Comparison of ENCODE assay signal across 7 mouse cellular contexts in the genomic region with DNA sequence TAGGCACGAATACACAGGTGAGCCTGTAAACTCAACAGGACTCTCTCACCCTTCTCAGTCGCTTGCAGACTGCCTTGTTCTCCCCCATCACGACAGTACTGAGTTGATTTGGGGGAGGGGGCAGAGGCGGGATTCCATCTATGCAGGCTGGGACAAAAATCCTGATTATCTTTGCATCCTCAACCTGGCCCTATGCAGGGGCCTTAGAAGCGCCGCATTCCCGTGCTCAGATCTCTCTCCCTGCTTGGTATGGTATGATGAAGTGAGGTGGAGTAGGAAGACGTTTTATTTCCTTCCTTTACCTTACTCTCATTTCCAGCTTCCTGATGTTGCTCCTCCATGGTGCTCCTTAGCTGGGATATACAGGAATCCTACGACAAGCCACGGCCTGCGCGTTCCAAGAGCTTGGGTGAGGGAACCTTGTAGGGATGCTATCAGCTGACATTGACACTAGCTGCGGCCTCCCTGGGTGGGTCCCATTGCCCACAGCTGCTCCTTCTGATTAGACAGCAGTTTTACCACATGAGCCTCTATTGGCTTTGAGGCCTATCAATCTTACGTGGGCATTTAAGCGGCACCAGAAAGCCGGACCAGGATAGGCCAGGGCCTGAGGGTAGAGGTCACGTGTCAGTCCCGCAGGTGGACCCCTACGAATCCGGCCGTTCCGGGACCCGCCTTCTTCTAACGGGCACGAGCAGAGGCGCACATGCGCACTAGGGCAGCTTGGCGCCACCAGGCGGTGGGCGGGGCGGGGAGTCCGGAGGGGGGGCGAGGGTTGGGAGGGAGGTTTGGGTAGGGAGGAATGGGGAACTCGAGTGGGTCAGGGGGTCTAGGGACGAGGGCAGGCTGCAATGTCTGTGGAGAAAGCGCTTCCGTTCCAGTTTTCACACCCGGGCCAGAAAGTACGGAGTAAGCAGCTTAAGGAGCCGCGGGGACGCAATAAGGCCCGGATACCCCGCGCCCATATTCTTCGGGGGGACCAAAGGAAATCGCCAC. TPM values are rescaled to one million over a fixed set of nuclear protein-coding genes. Genes with fewer than 3 reads are reported as not detected.
DNase-seq lines count a peak whose midpoint lies in the region; ATAC-seq lines count a peak whose summit lies in the region.

A gene (minus strand): TSS at position 508 of the 996 bp plus-strand sequence.

- H3K9ac ChIP-seq in embryonic facial prominence, embryonic 11.5 days (replicated peaks; ENCODE audit: low read length), result peak within 1 kb of the TSS; percentile 55
- peak within 1 kb of the TSS; percentile 62 for H3K9ac ChIP-seq in limb, embryonic 11.5 days (ENCODE audit: low read length)
- H3K9ac ChIP-seq in midbrain, embryonic 14.5 days (replicated peaks; ENCODE audit: low read length), result peak within 1 kb of the TSS; percentile 70

- ATAC-seq in embryonic facial prominence, embryonic 11.5 days (replicated peaks; ENCODE audit: insufficient number of reproducible peaks, low FRiP score, low TSS enrichment, low read depth), result peak; percentile 99
- peak; percentile 85 for ATAC-seq in granulocyte monocyte progenitor cell, adult 5-6 weeks (replicated peaks; ENCODE audit: poor library complexity, severe bottlenecking)
- ATAC-seq in limb, embryonic 11.5 days (ENCODE audit: insufficient number of reproducible peaks, low FRiP score, low TSS enrichment, low read depth), result peak; percentile 98
- peak; percentile 100 for ATAC-seq in midbrain, embryonic 14.5 days (ENCODE audit: low FRiP score, low TSS enrichment)

- H3K27ac ChIP-seq in embryonic facial prominence, embryonic 11.5 days (replicated peaks; ENCODE audit: low read depth, low read length), result no peak within 1 kb of the TSS
- no peak within 1 kb of the TSS for H3K27ac ChIP-seq in limb, embryonic 11.5 days (replicated peaks; ENCODE audit: low read depth, low read length)
- H3K27ac ChIP-seq in midbrain, embryonic 14.5 days (replicated peaks; ENCODE audit: low read depth, low read length), result peak within 1 kb of the TSS; percentile 80

- WGBS in embryonic facial prominence, embryonic 11.5 days, result 2% methylated on average over 47 of the region's 47 CpGs
- 3% methylated on average over 47 of the region's 47 CpGs for WGBS in limb, embryonic 11.5 days
- WGBS in midbrain, embryonic 14.5 days, result 3% methylated on average over 47 of the region's 47 CpGs

- H3K36me3 ChIP-seq in embryonic facial prominence, embryonic 11.5 days (replicated peaks; ENCODE audit: control insufficient read depth, insufficient read depth, low read depth, low read length), result no peaks in the 10 kb centered on the region
- H3K36me3 ChIP-seq in limb, embryonic 11.5 days (ENCODE audit: control insufficient read depth, insufficient read depth, low read length), result no peaks in the 10 kb centered on the region
- H3K36me3 ChIP-seq in midbrain, embryonic 14.5 days (ENCODE audit: control insufficient read depth, insufficient read depth, low read length), result no peaks in the 10 kb centered on the region

- H3K4me2 ChIP-seq in embryonic facial prominence, embryonic 11.5 days (ENCODE audit: low read depth, low read length), result peak within 1 kb of the TSS; percentile 69
- H3K4me2 ChIP-seq in limb, embryonic 11.5 days (ENCODE audit: low read depth, severe bottlenecking), result peak within 1 kb of the TSS; percentile 65
- peak within 1 kb of the TSS; percentile 66 for H3K4me2 ChIP-seq in midbrain, embryonic 14.5 days (ENCODE audit: low read length)

- DNase-seq in adrenal gland, postnatal 14 days, result peak; percentile 98
- DNase-seq in embryonic facial prominence, embryonic 11.5 days (ENCODE audit: low spot score), result peak; percentile 96
- DNase-seq in kidney, adult 11 months, result peak; percentile 99
- peak; percentile 93 for DNase-seq in limb, embryonic 11.5 days (ENCODE audit: low spot score)
- DNase-seq in midbrain, embryonic 14.5 days, result peak; percentile 99
- peak; percentile 93 to 96 for DNase-seq in spleen, adult 18-20 months

- peak within 1 kb of the TSS; percentile 34 for H3K4me3 ChIP-seq in embryonic facial prominence, embryonic 11.5 days (ENCODE audit: low read depth, low read length)
- H3K4me3 ChIP-seq in limb, embryonic 11.5 days (ENCODE audit: low read depth, low read length), result peak within 1 kb of the TSS; percentile 37
- peak within 1 kb of the TSS; percentile 56 for H3K4me3 ChIP-seq in midbrain, embryonic 14.5 days (replicated peaks; ENCODE audit: low read depth, low read length)

- H3K27me3 ChIP-seq in embryonic facial prominence, embryonic 11.5 days (ENCODE audit: control insufficient read depth, insufficient read depth, low read length), result no peaks in the 10 kb centered on the region
- H3K27me3 ChIP-seq in limb, embryonic 11.5 days (ENCODE audit: control insufficient read depth, insufficient read depth, low read length), result no peaks in the 10 kb centered on the region
- no peaks in the 10 kb centered on the region for H3K27me3 ChIP-seq in midbrain, embryonic 14.5 days (ENCODE audit: control insufficient read depth, insufficient read depth, low read length)

- H3K9me3 ChIP-seq in embryonic facial prominence, embryonic 11.5 days (replicated peaks; ENCODE audit: control insufficient read depth, low read length), result no peaks in the 10 kb centered on the region
- no peaks in the 10 kb centered on the region for H3K9me3 ChIP-seq in limb, embryonic 11.5 days (ENCODE audit: control insufficient read depth, low read length)
- H3K9me3 ChIP-seq in midbrain, embryonic 14.5 days (ENCODE audit: control insufficient read depth, low read length), result no peaks in the 10 kb centered on the region

- no peaks in the 10 kb centered on the region for H3K4me1 ChIP-seq in embryonic facial prominence, embryonic 11.5 days (ENCODE audit: control insufficient read depth, insufficient read depth, low read length)
- peaks cover 10% of the 10 kb centered on the region; the same call in 1 of the 2 replicates for H3K4me1 ChIP-seq in limb, embryonic 11.5 days (ENCODE audit: control insufficient read depth, insufficient read depth, low read length)
- H3K4me1 ChIP-seq in midbrain, embryonic 14.5 days (ENCODE audit: control insufficient read depth, insufficient read depth, low read length), result peaks cover 16% of the 10 kb centered on the region

RNA-seq across cellular contexts. Expression of the gene that starts here (rescaled TPM):
- total RNA-seq in adrenal gland, postnatal 14 days (2021), result 10.4 and 11.8 TPM in 2 replicates
- 8.7 and 9.8 TPM in 2 replicates for polyA plus RNA-seq in embryonic facial prominence, embryonic 11.5 days (2014; fragmentation: Nextera tagmentation; extraction: Ambion mirVana)
- total RNA-seq in granulocyte monocyte progenitor cell, adult 5-6 weeks (2014; fragmentation: Nextera tagmentation), result 4.9 and 5.7 TPM in 2 replicates
- 1.1 and 1.7 TPM in 2 replicates for total RNA-seq in granulocyte monocyte progenitor cell, adult 5-6 weeks (2017)
- polyA plus RNA-seq in limb, embryonic 11.5 days (2014; fragmentation: Nextera tagmentation; extraction: Ambion mirVana), result 8.6 and 9.0 TPM in 2 replicates
- polyA plus RNA-seq in midbrain, embryonic 14.5 days (2014; fragmentation: Nextera tagmentation; extraction: Ambion mirVana), result 89.8 and 98.4 TPM in 2 replicates
